Comparison of ENCODE assay signal across 8 mouse cellular contexts in the genomic region with DNA sequence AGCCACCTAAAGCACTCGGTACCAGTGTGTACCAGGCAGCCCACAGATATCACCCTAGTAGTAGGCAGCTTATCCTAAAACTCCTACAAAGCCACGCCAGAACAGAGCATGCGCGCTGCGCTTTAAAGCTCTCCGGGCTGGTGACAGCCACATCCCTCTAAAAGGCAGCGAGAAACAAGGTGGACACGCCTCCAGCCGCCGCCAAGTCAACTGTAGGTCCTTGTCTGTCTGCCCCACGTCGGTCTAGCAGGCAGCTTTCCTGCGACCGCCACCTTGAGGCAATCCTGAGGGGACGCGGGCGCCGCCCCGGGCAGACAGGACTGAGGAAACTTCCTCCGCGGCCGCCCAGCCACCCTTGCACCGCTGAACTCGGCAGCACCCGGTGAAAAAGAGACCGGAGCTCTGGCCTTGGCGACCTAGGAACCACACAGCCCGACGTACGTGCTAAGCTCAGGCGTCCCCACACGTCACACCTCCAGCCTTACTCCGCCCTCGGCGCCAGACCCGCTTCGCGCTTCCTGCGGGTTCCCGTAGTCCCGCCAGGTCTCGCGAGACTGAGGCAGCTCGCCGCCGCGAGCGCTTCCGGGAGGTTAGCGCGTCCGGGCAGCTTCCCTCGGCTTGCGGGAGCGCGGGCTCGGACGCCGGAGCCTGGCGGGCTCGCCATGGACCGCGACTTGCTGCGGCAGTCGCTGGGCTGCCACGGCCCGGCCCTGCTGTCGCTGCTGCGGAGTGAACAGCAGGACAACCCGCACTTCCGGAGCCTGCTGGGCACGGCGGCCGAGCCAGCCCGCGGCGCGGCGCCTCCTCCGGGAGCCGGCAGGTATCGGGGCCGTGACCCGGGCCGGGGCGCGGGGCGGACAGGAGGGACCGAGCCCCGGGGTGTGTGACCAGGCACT. TPM values are rescaled to one million over a fixed set of nuclear protein-coding genes. Genes with fewer than 3 reads are reported as not detected.
DNase-seq lines count a peak whose midpoint lies in the region; ATAC-seq and TF ChIP-seq lines count a peak whose summit lies in the region.

A gene (plus strand): TSS at position 216 of the 896 bp plus-strand sequence.

- TF ChIP-seq CTCF in bone marrow macrophage, adult 2 months (IDR thresholded peaks at IDR 0.05; ENCODE audit: low read depth, low read length): no peak
- 0 out of 2 replicates have a peak, but pooled peaks have one; percentile 6 for TF ChIP-seq CTCF in embryonic fibroblast, embryonic 13.5 days (IDR thresholded peaks at IDR 0.05; ENCODE audit: borderline replicate concordance, insufficient read depth, low read length)

- H3K36me3 ChIP-seq in kidney, embryonic 14.5 days (ENCODE audit: control insufficient read depth, insufficient read depth, low read length): peaks cover 7% of the 10 kb centered on the region
- peaks cover 7% of the 10 kb centered on the region for H3K36me3 ChIP-seq in limb, embryonic 15.5 days

- no peaks in the 10 kb centered on the region for H3K27me3 ChIP-seq in kidney, embryonic 14.5 days (ENCODE audit: control insufficient read depth, insufficient read depth, low read length)
- no peaks in the 10 kb centered on the region for H3K27me3 ChIP-seq in limb, embryonic 15.5 days

- H3K9ac ChIP-seq in kidney, embryonic 14.5 days (ENCODE audit: low read depth, low read length): peak within 1 kb of the TSS; percentile 98
- H3K9ac ChIP-seq in limb, embryonic 15.5 days: peak within 1 kb of the TSS; percentile 95

- H3K9me3 ChIP-seq in kidney, embryonic 14.5 days (ENCODE audit: control insufficient read depth, low read length): no peaks in the 10 kb centered on the region
- no peaks in the 10 kb centered on the region for H3K9me3 ChIP-seq in limb, embryonic 15.5 days

- under 1% methylated on average over 83 of the region's 90 CpGs for WGBS in kidney, embryonic 14.5 days
- under 1% methylated on average over 90 of the region's 90 CpGs for WGBS in limb, embryonic 15.5 days

- ATAC-seq in kidney, embryonic 14.5 days (ENCODE audit: low FRiP score, low TSS enrichment): peak; percentile 99
- peak; percentile 99 for ATAC-seq in limb, embryonic 15.5 days (ENCODE audit: insufficient number of reproducible peaks, low FRiP score, low TSS enrichment, low read depth)

- TF ChIP-seq POLR2A in bone marrow macrophage, adult 2 months (IDR thresholded peaks at IDR 0.05; ENCODE audit: borderline replicate concordance, low read depth, low read length): no peak
- TF ChIP-seq POLR2A in embryonic fibroblast, embryonic 13.5 days (IDR thresholded peaks at IDR 0.05; ENCODE audit: low read depth, low read length): peak; percentile 70

- peak within 1 kb of the TSS; percentile 65 for H3K4me2 ChIP-seq in kidney, embryonic 14.5 days (replicated peaks; ENCODE audit: low read depth, low read length)
- H3K4me2 ChIP-seq in limb, embryonic 15.5 days: peak within 1 kb of the TSS; percentile 58

- H3K4me1 ChIP-seq in bone marrow macrophage, adult 2 months (ENCODE audit: control insufficient read depth, insufficient read depth, low read length): peaks cover 2% of the 10 kb centered on the region; the same call in 1 of the 2 replicates
- no peaks in the 10 kb centered on the region for H3K4me1 ChIP-seq in embryonic fibroblast, embryonic 13.5 days (ENCODE audit: control insufficient read depth, insufficient read depth, low read length)
- peaks cover 7% of the 10 kb centered on the region; the same call in 1 of the 2 replicates for H3K4me1 ChIP-seq in kidney, embryonic 14.5 days (ENCODE audit: control insufficient read depth, insufficient read depth, low read length)
- peaks cover 7% of the 10 kb centered on the region for H3K4me1 ChIP-seq in limb, embryonic 15.5 days

- H3K27ac ChIP-seq in bone marrow macrophage, adult 2 months (ENCODE audit: insufficient read depth, low read depth, low read length): peak within 1 kb of the TSS; percentile 88
- peak within 1 kb of the TSS; percentile 92 for H3K27ac ChIP-seq in embryonic fibroblast, embryonic 13.5 days (ENCODE audit: insufficient read depth, low read length)
- peak within 1 kb of the TSS; percentile 99 for H3K27ac ChIP-seq in kidney, embryonic 14.5 days (ENCODE audit: low read depth, low read length)
- H3K27ac ChIP-seq in limb, embryonic 15.5 days: peak within 1 kb of the TSS; percentile 100

- peak; percentile 97 for DNase-seq in A20 (ENCODE audit: low read depth, low spot score)
- peak; percentile 95 to 96 for DNase-seq in heart, adult 9 months (ENCODE audit: low spot score in 2 of 2)
- peak; percentile 90 to 95 for DNase-seq in monocyte, adult 2 months (ENCODE audit: low read depth in 1 of 2, low spot score in 2 of 2)
- peak; percentile 96 for DNase-seq in spleen, postnatal 36 days (ENCODE audit: low spot score in 2 of 2)

- peak within 1 kb of the TSS; percentile 85 for H3K4me3 ChIP-seq in bone marrow macrophage, adult 2 months (ENCODE audit: insufficient read depth, low read length)
- peak within 1 kb of the TSS; percentile 100 for H3K4me3 ChIP-seq in embryonic fibroblast, embryonic 13.5 days (ENCODE audit: insufficient read depth, low read length)
- peak within 1 kb of the TSS; percentile 96 for H3K4me3 ChIP-seq in kidney, embryonic 14.5 days (ENCODE audit: low read length)
- peak within 1 kb of the TSS; percentile 99 for H3K4me3 ChIP-seq in limb, embryonic 15.5 days

RNA-seq across cellular contexts. Expression of the gene that starts here (rescaled TPM):
- 38.0 and 54.6 TPM in 2 replicates for polyA plus RNA-seq in bone marrow macrophage, adult 2 months (2012; ENCODE audit: insufficient read depth, insufficient read length, missing spikeins)
- 60.5 and 63.4 TPM in 2 replicates for polyA plus RNA-seq in embryonic fibroblast, embryonic 13.5 days (2011; ENCODE audit: insufficient read length, low read depth, missing spikeins)
- 63.0 and 72.4 TPM in 2 replicates for polyA plus RNA-seq in kidney, embryonic 14.5 days (2014; fragmentation: Nextera tagmentation; extraction: Ambion mirVana)
- 56.6 and 69.1 TPM in 2 replicates for polyA plus RNA-seq in limb, embryonic 15.5 days (2015; fragmentation: Nextera tagmentation; extraction: Ambion mirVana)

Comparison
In these comparisons a context has a peak if more than half of its experiments do, and no peak if none do; other contexts are left out.
1. Peak in every context shown above with its lines: DNase-seq, ATAC-seq, H3K4me3 ChIP-seq and H3K27ac ChIP-seq.